Mouse (Mus musculus): ENCODE measurements around the gene Spock1. TPM values are rescaled to one million over a fixed set of nuclear protein-coding genes. Genes with fewer than 3 reads are reported as not detected.
A peak's percentile ranks its signal among the peaks of the same experiment; 100 is the strongest.

Spock1 gene
- total and polyA plus RNA-seq, 2 experiments from 2014 or later = 64.6 to 69.4 TPM

GRCm38 (mm10) chr13:57672762-57673161 is 235.4 kb downstream of the Spock1 start:
- no peaks in the 10 kb centered on the region for H3K36me3 ChIP-seq (ENCODE audit: insufficient read depth)

GRCm38 (mm10) chr13:57671919-57672318 is 236.2 kb downstream of the Spock1 start:
- H3K4me3 ChIP-seq (ENCODE audit: low read depth, low read length) = no peak overlapping the region
- TF ChIP-seq CTCF (IDR thresholded peaks at IDR 0.05; ENCODE audit: low read depth) = no peak
- peaks cover 3% of the 10 kb centered on the region; the same call in 1 of the 2 replicates for H3K4me1 ChIP-seq (ENCODE audit: insufficient read depth)
- H3K9ac ChIP-seq = no peak overlapping the region
- H3K27ac ChIP-seq (ENCODE audit: low read depth, low read length) = no peak overlapping the region
- no peak for DNase-seq
- no peaks in the 10 kb centered on the region for H3K27me3 ChIP-seq (ENCODE audit: insufficient read depth, low read length)
- ATAC-seq = no peak
- H3K9me3 ChIP-seq (ENCODE audit: low read length) = no peaks in the 10 kb centered on the region
- 54% methylated on average over 9 of the region's 9 CpGs for WGBS
- no peak overlapping the region for H3K4me2 ChIP-seq (ENCODE audit: low read depth)
- no peaks in the 10 kb centered on the region for H3K36me3 ChIP-seq (ENCODE audit: insufficient read depth)

More at GRCm38 (mm10) chr13:57672762-57673161, 235.4 kb downstream of the Spock1 start:
- whole genome bisulfite sequencing = 86% methylated on average over 3 of the region's 3 CpGs
- no peaks in the 10 kb centered on the region; the same call in 1 of the 2 replicates for H3K4me1 ChIP-seq (ENCODE audit: insufficient read depth)
- no peaks in the 10 kb centered on the region for H3K9me3 ChIP-seq (ENCODE audit: low read length)
- no peak overlapping the region for H3K4me3 ChIP-seq (ENCODE audit: low read depth, low read length)
- no peak overlapping the region for H3K27ac ChIP-seq (ENCODE audit: low read depth, low read length)
- DNase-seq (no peak), ATAC-seq (no peak)
- no peak overlapping the region for H3K9ac ChIP-seq
- no peaks in the 10 kb centered on the region for H3K27me3 ChIP-seq (ENCODE audit: insufficient read depth, low read length)
- no peak overlapping the region for H3K4me2 ChIP-seq (ENCODE audit: low read depth)
- no peak for TF ChIP-seq CTCF (IDR thresholded peaks at IDR 0.05; ENCODE audit: low read depth)

- Histone ChIP-seq H3K4me2 (ENCODE audit: low read depth) (no peak overlapping the region), H3K27ac (ENCODE audit: low read depth, low read length) (no peak overlapping the region), H3K36me3 (ENCODE audit: insufficient read depth) (no peaks in the 10 kb centered on the region), H3K9me3 (ENCODE audit: low read length) (no peaks in the 10 kb centered on the region), H3K9ac (no peak overlapping the region), H3K27me3 (ENCODE audit: insufficient read depth, low read length) (no peaks in the 10 kb centered on the region), H3K4me1 (ENCODE audit: insufficient read depth) (peaks cover 3% of the 10 kb centered on the region; the same call in 1 of the 2 replicates), H3K4me3 (ENCODE audit: low read depth, low read length) (no peak overlapping the region)
- WGBS = 80% methylated on average over 5 of the region's 5 CpGs
- no peak for TF ChIP-seq CTCF (IDR thresholded peaks at IDR 0.05; ENCODE audit: low read depth)
- ATAC-seq = no peak
- DNase-seq = no peak
Observed at GRCm38 (mm10) chr13:57671322-57671721, 236.8 kb downstream of the Spock1 start.

- H3K36me3 ChIP-seq (ENCODE audit: insufficient read depth) = no peaks in the 10 kb centered on the region
Observed at GRCm38 (mm10) chr13:57667621-57668020, 240.5 kb downstream of the Spock1 start.

GRCm38 (mm10) chr13:57666173-57666842 is 241.8 kb downstream of the Spock1 start:
- Histone ChIP-seq H3K4me1 (ENCODE audit: insufficient read depth) (peaks cover 3% of the 10 kb centered on the region; the same call in 1 of the 2 replicates), H3K36me3 (ENCODE audit: insufficient read depth) (no peaks in the 10 kb centered on the region), H3K4me3 (ENCODE audit: low read depth, low read length) (no peak overlapping the region), H3K27me3 (ENCODE audit: insufficient read depth, low read length) (no peaks in the 10 kb centered on the region), H3K27ac (ENCODE audit: low read depth, low read length) (no peak overlapping the region), H3K9me3 (ENCODE audit: low read length) (no peaks in the 10 kb centered on the region), H3K4me2 (ENCODE audit: low read depth) (no peak overlapping the region), H3K9ac (no peak overlapping the region)
- DNase-seq = peak; percentile 24
- no peak for TF ChIP-seq CTCF (IDR thresholded peaks at IDR 0.05; ENCODE audit: low read depth)
- ATAC-seq = peak; percentile 25; the same call in 1 of the 2 replicates
- WGBS = 34% methylated on average over 9 of the region's 9 CpGs

More at GRCm38 (mm10) chr13:57667621-57668020, 240.5 kb downstream of the Spock1 start:
- no peaks in the 10 kb centered on the region for H3K9me3 ChIP-seq (ENCODE audit: low read length)
- 48% methylated on average over 3 of the region's 3 CpGs for WGBS
- no peak overlapping the region for H3K4me3 ChIP-seq (ENCODE audit: low read depth, low read length)
- TF ChIP-seq CTCF (IDR thresholded peaks at IDR 0.05; ENCODE audit: low read depth) = no peak
- DNase-seq (no peak), ATAC-seq (no peak)
- H3K4me1 ChIP-seq (ENCODE audit: insufficient read depth) = peaks cover 3% of the 10 kb centered on the region; the same call in 1 of the 2 replicates
- no peak overlapping the region for H3K9ac ChIP-seq
- no peak overlapping the region for H3K27ac ChIP-seq (ENCODE audit: low read depth, low read length)
- H3K27me3 ChIP-seq (ENCODE audit: insufficient read depth, low read length) = no peaks in the 10 kb centered on the region
- no peak overlapping the region for H3K4me2 ChIP-seq (ENCODE audit: low read depth)

- Histone ChIP-seq H3K9ac (no peak overlapping the region), H3K9me3 (ENCODE audit: low read length) (no peaks in the 10 kb centered on the region), H3K4me2 (ENCODE audit: low read depth) (no peak overlapping the region), H3K27me3 (ENCODE audit: insufficient read depth, low read length) (no peaks in the 10 kb centered on the region), H3K36me3 (ENCODE audit: insufficient read depth) (no peaks in the 10 kb centered on the region), H3K27ac (ENCODE audit: low read depth, low read length) (no peak overlapping the region), H3K4me3 (ENCODE audit: low read depth, low read length) (no peak overlapping the region), H3K4me1 (ENCODE audit: insufficient read depth) (peaks cover 3% of the 10 kb centered on the region; the same call in 1 of the 2 replicates)
- DNase-seq (no peak), ATAC-seq (no peak)
- 82% methylated on average over 4 of the region's 4 CpGs for WGBS
- no peak for TF ChIP-seq CTCF (IDR thresholded peaks at IDR 0.05; ENCODE audit: low read depth)
Observed at GRCm38 (mm10) chr13:57662554-57662953, 245.6 kb downstream of the Spock1 start.

GRCm38 (mm10) chr13:57660523-57660922 is 247.6 kb downstream of the Spock1 start:
- Histone ChIP-seq H3K4me1 (ENCODE audit: insufficient read depth) (no peaks in the 10 kb centered on the region), H3K27me3 (ENCODE audit: insufficient read depth, low read length) (no peaks in the 10 kb centered on the region), H3K9me3 (ENCODE audit: low read length) (no peaks in the 10 kb centered on the region), H3K27ac (ENCODE audit: low read depth, low read length) (no peak overlapping the region), H3K9ac (no peak overlapping the region), H3K4me2 (ENCODE audit: low read depth) (no peak overlapping the region), H3K36me3 (ENCODE audit: insufficient read depth) (no peaks in the 10 kb centered on the region), H3K4me3 (ENCODE audit: low read depth, low read length) (no peak overlapping the region)
- no peak for ATAC-seq
- no peak for DNase-seq
- TF ChIP-seq CTCF (IDR thresholded peaks at IDR 0.05; ENCODE audit: low read depth) = no peak
- 83% methylated on average over 2 of the region's 2 CpGs for WGBS
